Comparison of ENCODE assay signal across 18 mouse cellular contexts in genomic region chr13:91996929-91997328, GRCm38 (mm10).
DNase-seq lines count a peak whose midpoint lies in the region; ATAC-seq and TF ChIP-seq lines count a peak whose summit lies in the region.
"Had no signal": no experiment of that assay in that cellular context is flagged by ENCODE, and none has a peak within 500 bp of the region (broad histone marks: within the 10 kb centered on the region; RNA-seq: fewer than 3 reads in every experiment).

No protein-coding gene starts in this region.

- H3K4me3 ChIP-seq in forebrain, embryonic 15.5 days = no peak overlapping the region
- H3K4me3 ChIP-seq in forebrain, embryonic 12.5 days (replicated peaks) = no peak overlapping the region
- no peak overlapping the region for H3K4me3 ChIP-seq in forebrain, postnatal 0 days (ENCODE audit: low read depth, low read length)
- H3K4me3 ChIP-seq in forebrain, embryonic 10.5 days = no peak overlapping the region
- H3K4me3 ChIP-seq in limb, embryonic 11.5 days (ENCODE audit: low read depth, low read length) = no peak overlapping the region
- H3K4me3 ChIP-seq in limb, embryonic 10.5 days = no peak overlapping the region
- H3K4me3 ChIP-seq: embryonic facial prominence, embryonic 10.5 days; embryonic facial prominence, embryonic 12.5 days had no signal

- no peak overlapping the region for H3K4me2 ChIP-seq in forebrain, embryonic 15.5 days (replicated peaks)
- H3K4me2 ChIP-seq in forebrain, embryonic 12.5 days = no peak overlapping the region
- no peak overlapping the region for H3K4me2 ChIP-seq in forebrain, postnatal 0 days (ENCODE audit: low read depth)
- H3K4me2 ChIP-seq in limb, embryonic 11.5 days (ENCODE audit: low read depth, severe bottlenecking) = no peak overlapping the region
- H3K4me2 ChIP-seq: embryonic facial prominence, embryonic 12.5 days had no signal

- WGBS in forebrain, embryonic 15.5 days = 36% methylated on average over 3 of the region's 3 CpGs
- WGBS in forebrain, embryonic 12.5 days = 73% methylated on average over 3 of the region's 3 CpGs
- WGBS in forebrain, postnatal 0 days = 34% methylated on average over 3 of the region's 3 CpGs
- 89% methylated on average over 3 of the region's 3 CpGs for WGBS in forebrain, embryonic 10.5 days
- WGBS in limb, embryonic 11.5 days = 74% methylated on average over 3 of the region's 3 CpGs
- 89% methylated on average over 3 of the region's 3 CpGs for WGBS in limb, embryonic 10.5 days

- no peak overlapping the region for H3K9ac ChIP-seq in forebrain, embryonic 15.5 days (replicated peaks)
- no peak overlapping the region for H3K9ac ChIP-seq in forebrain, embryonic 12.5 days
- H3K9ac ChIP-seq in forebrain, postnatal 0 days = no peak overlapping the region
- no peak overlapping the region for H3K9ac ChIP-seq in limb, embryonic 11.5 days (ENCODE audit: low read length)
- H3K9ac ChIP-seq: embryonic facial prominence, embryonic 12.5 days had no signal

- H3K36me3 ChIP-seq in forebrain, embryonic 15.5 days = no peaks in the 10 kb centered on the region
- no peaks in the 10 kb centered on the region for H3K36me3 ChIP-seq in forebrain, embryonic 12.5 days (replicated peaks)
- H3K36me3 ChIP-seq in forebrain, postnatal 0 days (ENCODE audit: insufficient read depth) = no peaks in the 10 kb centered on the region
- no peaks in the 10 kb centered on the region for H3K36me3 ChIP-seq in forebrain, embryonic 10.5 days (replicated peaks)
- H3K36me3 ChIP-seq in limb, embryonic 11.5 days (ENCODE audit: control insufficient read depth, insufficient read depth, low read length) = no peaks in the 10 kb centered on the region
- H3K36me3 ChIP-seq in limb, embryonic 10.5 days = no peaks in the 10 kb centered on the region
- H3K36me3 ChIP-seq: embryonic facial prominence, embryonic 10.5 days; embryonic facial prominence, embryonic 12.5 days had no signal

- ATAC-seq in forebrain, embryonic 15.5 days (replicated peaks) = peak; percentile 61; the same call in 1 of the 2 replicates
- ATAC-seq in forebrain, embryonic 12.5 days (ENCODE audit: low FRiP score) = no peak
- peak; percentile 27; the same call in 1 of the 2 replicates for ATAC-seq in forebrain, postnatal 0 days
- ATAC-seq in limb, embryonic 11.5 days (ENCODE audit: insufficient number of reproducible peaks, low FRiP score, low TSS enrichment, low read depth) = no peak

- H3K27me3 ChIP-seq in forebrain, embryonic 15.5 days = no peaks in the 10 kb centered on the region
- no peaks in the 10 kb centered on the region for H3K27me3 ChIP-seq in forebrain, embryonic 12.5 days
- H3K27me3 ChIP-seq in forebrain, postnatal 0 days (ENCODE audit: insufficient read depth, low read length) = no peaks in the 10 kb centered on the region
- H3K27me3 ChIP-seq in forebrain, embryonic 10.5 days (ENCODE audit: poor library complexity, severe bottlenecking) = no peaks in the 10 kb centered on the region
- no peaks in the 10 kb centered on the region for H3K27me3 ChIP-seq in limb, embryonic 11.5 days (ENCODE audit: control insufficient read depth, insufficient read depth, low read length)
- no peaks in the 10 kb centered on the region for H3K27me3 ChIP-seq in limb, embryonic 10.5 days (ENCODE audit: low read depth, poor library complexity, severe bottlenecking)
- H3K27me3 ChIP-seq: embryonic facial prominence, embryonic 12.5 days had no signal

- no peak for TF ChIP-seq POLR2A in brain, embryonic 14.5 days (IDR thresholded peaks at IDR 0.05; ENCODE audit: borderline replicate concordance, extremely low read depth, insufficient read depth, insufficient read length, poor library complexity, severe bottlenecking)

- H3K27ac ChIP-seq in forebrain, embryonic 15.5 days (replicated peaks) = no peak overlapping the region
- H3K27ac ChIP-seq in forebrain, embryonic 12.5 days = no peak overlapping the region
- H3K27ac ChIP-seq in forebrain, postnatal 0 days (ENCODE audit: low read depth, low read length) = no peak overlapping the region
- H3K27ac ChIP-seq in forebrain, embryonic 10.5 days = no peak overlapping the region
- H3K27ac ChIP-seq in limb, embryonic 11.5 days (replicated peaks; ENCODE audit: low read depth, low read length) = no peak overlapping the region
- H3K27ac ChIP-seq in limb, embryonic 10.5 days = no peak overlapping the region
- H3K27ac ChIP-seq: embryonic facial prominence, embryonic 10.5 days; embryonic facial prominence, embryonic 12.5 days had no signal

- DNase-seq in forebrain, postnatal 0 days = no peak
- no peak for DNase-seq in forebrain, embryonic 10.5 days (ENCODE audit: extremely low spot score, low spot score)
- DNase-seq in limb, embryonic 11.5 days (ENCODE audit: low spot score) = peak; percentile 2
- no peak for DNase-seq in limb, embryonic 10.5 days (ENCODE audit: low spot score)
- peak; percentile 70 for DNase-seq in brain, embryonic 14.5 days (ENCODE audit: low read depth)
- DNase-seq in cerebellum, postnatal 14 days = no peak
- DNase-seq: adrenal gland, adult 2 months; adrenal gland, postnatal 10 days; adrenal gland, postnatal 25 days; cerebellum, adult 11 months; cerebellum, adult 18-20 months; cerebellum, adult 8-10 months; cerebellum, adult 9-11 months; cerebellum, postnatal 25 days had no signal

- no peaks in the 10 kb centered on the region for H3K9me3 ChIP-seq in forebrain, embryonic 15.5 days
- no peaks in the 10 kb centered on the region for H3K9me3 ChIP-seq in forebrain, embryonic 12.5 days
- no peaks in the 10 kb centered on the region for H3K9me3 ChIP-seq in forebrain, postnatal 0 days (ENCODE audit: low read length)
- H3K9me3 ChIP-seq in forebrain, embryonic 10.5 days = no peaks in the 10 kb centered on the region
- no peaks in the 10 kb centered on the region for H3K9me3 ChIP-seq in limb, embryonic 11.5 days (ENCODE audit: control insufficient read depth, low read length)
- H3K9me3 ChIP-seq in limb, embryonic 10.5 days (replicated peaks) = no peaks in the 10 kb centered on the region
- H3K9me3 ChIP-seq: embryonic facial prominence, embryonic 10.5 days; embryonic facial prominence, embryonic 12.5 days had no signal

- no peak for TF ChIP-seq CTCF in forebrain, postnatal 0 days (IDR thresholded peaks at IDR 0.05; ENCODE audit: low read depth)
- no peak for TF ChIP-seq CTCF in brain, embryonic 14.5 days (IDR thresholded peaks at IDR 0.05; ENCODE audit: borderline replicate concordance, extremely low read depth, insufficient read depth, insufficient read length)

- H3K4me1 ChIP-seq in forebrain, embryonic 15.5 days = no peaks in the 10 kb centered on the region; the same call in 1 of the 2 replicates
- H3K4me1 ChIP-seq in forebrain, embryonic 12.5 days = no peaks in the 10 kb centered on the region
- no peaks in the 10 kb centered on the region for H3K4me1 ChIP-seq in forebrain, postnatal 0 days (ENCODE audit: insufficient read depth)
- no peaks in the 10 kb centered on the region for H3K4me1 ChIP-seq in forebrain, embryonic 10.5 days
- H3K4me1 ChIP-seq in limb, embryonic 11.5 days (ENCODE audit: control insufficient read depth, insufficient read depth, low read length) = no peaks in the 10 kb centered on the region
- H3K4me1 ChIP-seq in limb, embryonic 10.5 days = no peaks in the 10 kb centered on the region
- H3K4me1 ChIP-seq: embryonic facial prominence, embryonic 10.5 days; embryonic facial prominence, embryonic 12.5 days had no signal

Comparison
In these comparisons a context has a peak if more than half of its experiments do, and no peak if none do; other contexts are left out.
1. ATAC-seq: peak in forebrain, embryonic 15.5 days (single experiment) and forebrain, postnatal 0 days (single experiment); none in forebrain, embryonic 12.5 days (single experiment) and limb, embryonic 11.5 days (single experiment).
2. DNase-seq: peak in limb, embryonic 11.5 days (single experiment) and brain, embryonic 14.5 days (single experiment); none in forebrain, postnatal 0 days (single experiment), forebrain, embryonic 10.5 days (single experiment), limb, embryonic 10.5 days (single experiment) and cerebellum, postnatal 14 days (0 of 2).